In the genomic region with DNA sequence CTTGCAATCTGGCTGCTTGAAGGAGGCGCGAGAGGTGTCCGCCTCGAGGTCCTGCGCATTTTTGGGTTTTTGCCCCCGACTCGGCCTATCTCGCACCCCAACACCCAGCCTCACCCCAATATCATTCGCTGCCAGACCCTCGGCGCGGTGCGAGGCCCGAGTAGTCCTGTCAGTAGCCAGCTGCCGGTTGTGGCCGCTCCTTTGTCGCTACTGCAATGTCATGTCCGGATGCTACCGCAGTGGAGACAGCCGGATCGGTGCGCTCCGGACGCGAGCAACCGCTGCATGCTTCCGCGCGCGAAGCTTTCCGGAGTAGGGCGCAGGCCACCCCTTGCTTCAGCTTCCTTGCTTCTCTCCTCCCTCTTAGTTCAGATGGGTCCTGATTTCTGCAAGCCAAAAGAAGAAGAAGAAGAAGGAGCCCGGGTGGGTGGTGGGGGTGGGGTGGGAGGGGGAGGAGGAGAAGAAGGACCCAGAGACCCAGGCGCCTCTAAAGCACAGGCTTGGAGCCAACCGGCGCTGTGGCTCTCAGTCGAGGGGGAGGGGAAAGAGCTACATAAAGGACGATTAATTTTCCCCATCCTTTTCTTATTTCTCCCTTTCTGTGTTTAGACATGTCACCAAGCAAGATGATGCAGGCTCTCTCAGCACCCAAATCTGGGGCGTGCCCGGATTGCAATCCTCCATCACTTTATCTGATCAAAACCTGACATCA, we compare ENCODE assay signal across 7 mouse cellular contexts. TPM values are rescaled to one million over a fixed set of nuclear protein-coding genes. Genes with fewer than 3 reads are reported as not detected.
A peak's percentile ranks its signal among the peaks of the same experiment; 100 is the strongest.
DNase-seq lines count a peak whose midpoint lies in the region; ATAC-seq and TF ChIP-seq lines count a peak whose summit lies in the region.

No protein-coding gene starts in this region.

- H3K9me3 ChIP-seq in intestine, embryonic 16.5 days (ENCODE audit: control insufficient read depth, low read length), result no peaks in the 10 kb centered on the region
- H3K9me3 ChIP-seq in midbrain, embryonic 16.5 days (replicated peaks; ENCODE audit: control insufficient read depth, low read length, poor library complexity, severe bottlenecking), result no peaks in the 10 kb centered on the region

- H3K4me1 ChIP-seq in bone marrow macrophage, adult 2 months (ENCODE audit: control insufficient read depth, insufficient read depth, low read length), result 0 out of 2 replicates have a peak, but pooled peaks cover 2% of the 10 kb centered on the region
- H3K4me1 ChIP-seq in intestine, embryonic 16.5 days (ENCODE audit: control insufficient read depth, insufficient read depth, low read length), result peaks cover 4% of the 10 kb centered on the region
- H3K4me1 ChIP-seq in liver, adult 2 months (ENCODE audit: control insufficient read depth, insufficient read depth, low read length), result no peaks in the 10 kb centered on the region
- peaks cover 16% of the 10 kb centered on the region for H3K4me1 ChIP-seq in midbrain, embryonic 16.5 days (ENCODE audit: control insufficient read depth, insufficient read depth, low read length)

- TF ChIP-seq POLR2A in bone marrow macrophage, adult 2 months (IDR thresholded peaks at IDR 0.05; ENCODE audit: borderline replicate concordance, low read depth, low read length), result no peak
- no peak for TF ChIP-seq POLR2A in liver, adult 2 months (IDR thresholded peaks at IDR 0.05; ENCODE audit: extremely low read depth, insufficient read depth, low read length)

- 2% methylated on average over 40 of the region's 40 CpGs for WGBS in intestine, embryonic 16.5 days
- 4% methylated on average over 40 of the region's 40 CpGs for WGBS in liver, adult 2 months
- WGBS in midbrain, embryonic 16.5 days, result under 1% methylated on average over 39 of the region's 40 CpGs

- no peaks in the 10 kb centered on the region for H3K36me3 ChIP-seq in intestine, embryonic 16.5 days (ENCODE audit: control insufficient read depth, insufficient read depth, low read length)
- no peaks in the 10 kb centered on the region for H3K36me3 ChIP-seq in liver, adult 2 months (ENCODE audit: control insufficient read depth, insufficient read depth, low read length)
- H3K36me3 ChIP-seq in midbrain, embryonic 16.5 days (ENCODE audit: control insufficient read depth, insufficient read depth, low read length), result 0 out of 2 replicates have a peak, but pooled peaks cover 3% of the 10 kb centered on the region

- no peak overlapping the region for H3K27ac ChIP-seq in bone marrow macrophage, adult 2 months (ENCODE audit: insufficient read depth, low read depth, low read length)
- no peak overlapping the region for H3K27ac ChIP-seq in intestine, embryonic 16.5 days (ENCODE audit: low read length)
- 0 out of 2 replicates have a peak overlapping the region, but pooled peaks have one; percentile 22 for H3K27ac ChIP-seq in liver, adult 2 months (replicated peaks; ENCODE audit: insufficient read depth, low read depth, low read length)
- peak overlapping the region; percentile 97 for H3K27ac ChIP-seq in midbrain, embryonic 16.5 days (ENCODE audit: low read length)

- H3K4me2 ChIP-seq in intestine, embryonic 16.5 days (ENCODE audit: low read depth, low read length), result peak overlapping the region; percentile 90
- H3K4me2 ChIP-seq in midbrain, embryonic 16.5 days (ENCODE audit: low read length), result peak overlapping the region; percentile 72

- no peak for TF ChIP-seq CTCF in bone marrow macrophage, adult 2 months (IDR thresholded peaks at IDR 0.05; ENCODE audit: low read depth, low read length)
- no peak for TF ChIP-seq CTCF in liver, adult 2 months (IDR thresholded peaks at IDR 0.05; ENCODE audit: low read depth, low read length)

- peak; percentile 78 for DNase-seq in embryo, embryonic 11 days
- DNase-seq in liver, adult 2 months (ENCODE audit: extremely low read depth, low read depth, low spot score), result no peak
- peak; percentile 50 to 55 for DNase-seq in spleen, postnatal 14 days (ENCODE audit: low spot score in 2 of 2)

- H3K79me2 ChIP-seq in liver, adult 2 months (ENCODE audit: control insufficient read depth, insufficient read depth, low read length), result no peaks in the 10 kb centered on the region

- no peaks in the 10 kb centered on the region for H3K27me3 ChIP-seq in intestine, embryonic 16.5 days (replicated peaks; ENCODE audit: control insufficient read depth, insufficient read depth, low read length)
- H3K27me3 ChIP-seq in liver, adult 2 months (ENCODE audit: control insufficient read depth, insufficient read depth, low read length), result 0 out of 2 replicates have a peak, but pooled peaks cover 3% of the 10 kb centered on the region
- no peaks in the 10 kb centered on the region for H3K27me3 ChIP-seq in midbrain, embryonic 16.5 days (ENCODE audit: control insufficient read depth, insufficient read depth, low read depth, low read length)

- H3K4me3 ChIP-seq in bone marrow macrophage, adult 2 months (ENCODE audit: insufficient read depth, low read length), result peak overlapping the region; percentile 80
- peak overlapping the region; percentile 82 for H3K4me3 ChIP-seq in intestine, embryonic 16.5 days (ENCODE audit: low read length)
- H3K4me3 ChIP-seq in liver, adult 2 months (ENCODE audit: insufficient read depth, low read depth, low read length), result peak overlapping the region; percentile 75
- H3K4me3 ChIP-seq in midbrain, embryonic 16.5 days (ENCODE audit: low read depth, low read length), result peak overlapping the region; percentile 99

- peak overlapping the region; percentile 81 for H3K9ac ChIP-seq in intestine, embryonic 16.5 days (ENCODE audit: low read depth, low read length)
- H3K9ac ChIP-seq in liver, adult 2 months (ENCODE audit: low read depth, low read length), result peak overlapping the region; percentile 70
- H3K9ac ChIP-seq in midbrain, embryonic 16.5 days (ENCODE audit: low read depth, low read length), result peak overlapping the region; percentile 100

- ATAC-seq in granulocyte monocyte progenitor cell, adult 5-6 weeks (replicated peaks; ENCODE audit: poor library complexity, severe bottlenecking), result peak; percentile 80
- ATAC-seq in intestine, embryonic 16.5 days, result peak; percentile 52
- peak; percentile 63 for ATAC-seq in midbrain, embryonic 16.5 days

RNA-seq across cellular contexts. Expression of gene Tnfrsf21, which starts 1.1 kb away (rescaled TPM):
- 17.7 and 19.1 TPM in 2 replicates for polyA plus RNA-seq in bone marrow macrophage, adult 2 months (2012; ENCODE audit: insufficient read depth, insufficient read length, missing spikeins)
- 54.2 and 61.4 TPM in 2 replicates for total RNA-seq in granulocyte monocyte progenitor cell, adult 5-6 weeks (2014; fragmentation: Nextera tagmentation)
- 53.1 and 62.5 TPM in 2 replicates for total RNA-seq in granulocyte monocyte progenitor cell, adult 5-6 weeks (2017)
- polyA plus RNA-seq in intestine, embryonic 16.5 days (2015; fragmentation: Nextera tagmentation; extraction: Ambion mirVana), result 13.4 and 14.2 TPM in 2 replicates
- 3.8 and 6.0 TPM in 2 replicates for total RNA-seq in liver, adult 2 months (2014; rRNA removed)
- polyA plus RNA-seq in liver, adult 2 months (2012; rRNA removed), result 4.1 and 4.8 TPM in 2 replicates
- polyA plus RNA-seq in midbrain, embryonic 16.5 days (2015; fragmentation: Nextera tagmentation; extraction: Ambion mirVana), result 71.6 and 74.6 TPM in 2 replicates

Comparison
In these comparisons a context has a peak if more than half of its experiments do, and no peak if none do; other contexts are left out.
1. H3K27ac ChIP-seq: peak in liver, adult 2 months (single experiment) and midbrain, embryonic 16.5 days (single experiment); none in bone marrow macrophage, adult 2 months (single experiment) and intestine, embryonic 16.5 days (single experiment).
2. Peak in every context shown above with its lines, with median percentiles within 50 percentile points of each other: H3K4me3 ChIP-seq, ATAC-seq and H3K9ac ChIP-seq.